Mouse (Mus musculus): ENCODE data around the gene Jup. TPM values are rescaled to one million over a fixed set of nuclear protein-coding genes. Genes with fewer than 3 reads are reported as not detected.
"Not testable (repeated sequence)": the region's sequence is repeated elsewhere in the genome, so short reads cannot be mapped to it uniquely, and the experiment has no call there.

The Jup gene
- polyA plus RNA-seq, 1 experiment from 2014 or later: 107 TPM

GRCm38 (mm10) chr11:100335731-100336130 lies 61.8 kb downstream of the Jup start:
- Histone ChIP-seq H3K9ac (ENCODE audit: low read depth, low read length) (no peak overlapping the region), H3K4me1 (ENCODE audit: control insufficient read depth, insufficient read depth, low read length) (no peaks in the 10 kb centered on the region), H3K4me3 (ENCODE audit: low read depth, low read length) (no peak overlapping the region), H3K9me3 (ENCODE audit: control insufficient read depth, low read length) (no peaks in the 10 kb centered on the region), H3K27me3 (replicated peaks; ENCODE audit: control insufficient read depth, insufficient read depth, low read length) (no peaks in the 10 kb centered on the region), H3K27ac (replicated peaks; ENCODE audit: low read depth, low read length) (no peak overlapping the region), H3K4me2 (ENCODE audit: low read depth, low read length) (no peak overlapping the region), H3K36me3 (ENCODE audit: control insufficient read depth, insufficient read depth, low read length) (no peaks in the 10 kb centered on the region)
- ATAC-seq (ENCODE audit: low read depth): peak; percentile 62; the same call in 1 of the 2 replicates
- peak; percentile 73 for DNase-seq (ENCODE audit: low spot score)
- 56% methylated on average over 3 of the region's 3 CpGs for WGBS

GRCm38 (mm10) chr11:100333944-100334457 lies 63.6 kb downstream of the Jup start, which contains the start of gene Gast:
TSS of gene Gast (plus strand) at chr11:100334407.
- Histone ChIP-seq H3K4me2 (ENCODE audit: low read depth, low read length) (no peak within 1 kb of the TSS), H3K27me3 (replicated peaks; ENCODE audit: control insufficient read depth, insufficient read depth, low read length) (no peaks in the 10 kb centered on the region), H3K4me3 (ENCODE audit: low read depth, low read length) (no peak within 1 kb of the TSS), H3K36me3 (ENCODE audit: control insufficient read depth, insufficient read depth, low read length) (no peaks in the 10 kb centered on the region), H3K9me3 (ENCODE audit: control insufficient read depth, low read length) (no peaks in the 10 kb centered on the region), H3K9ac (ENCODE audit: low read depth, low read length) (no peak within 1 kb of the TSS), H3K4me1 (ENCODE audit: control insufficient read depth, insufficient read depth, low read length) (no peaks in the 10 kb centered on the region), H3K27ac (replicated peaks; ENCODE audit: low read depth, low read length) (no peak within 1 kb of the TSS)
- no peak for DNase-seq (ENCODE audit: low spot score)
- ATAC-seq (ENCODE audit: low read depth): no peak
- WGBS: 82% methylated on average over 6 of the region's 6 CpGs

GRCm38 (mm10) chr11:100332766-100333515 lies 64.6 kb downstream of the Jup start:
- Histone ChIP-seq H3K4me1 (ENCODE audit: control insufficient read depth, insufficient read depth, low read length) (no peaks in the 10 kb centered on the region), H3K9ac (ENCODE audit: low read depth, low read length) (no peak overlapping the region), H3K4me2 (ENCODE audit: low read depth, low read length) (no peak overlapping the region), H3K9me3 (ENCODE audit: control insufficient read depth, low read length) (no peaks in the 10 kb centered on the region), H3K27ac (replicated peaks; ENCODE audit: low read depth, low read length) (no peak overlapping the region), H3K4me3 (ENCODE audit: low read depth, low read length) (no peak overlapping the region), H3K27me3 (replicated peaks; ENCODE audit: control insufficient read depth, insufficient read depth, low read length) (no peaks in the 10 kb centered on the region), H3K36me3 (ENCODE audit: control insufficient read depth, insufficient read depth, low read length) (no peaks in the 10 kb centered on the region)
- DNase-seq (ENCODE audit: low spot score) (peak; percentile 19), ATAC-seq (ENCODE audit: low read depth) (peak; percentile 64)
- WGBS: 45% methylated on average over 9 of the region's 9 CpGs

- H3K4me2 ChIP-seq (ENCODE audit: low read depth, low read length); ATAC-seq (ENCODE audit: low read depth); H3K27ac ChIP-seq (replicated peaks; ENCODE audit: low read depth, low read length); H3K27me3 ChIP-seq (replicated peaks; ENCODE audit: control insufficient read depth, insufficient read depth, low read length); H3K4me3 ChIP-seq (ENCODE audit: low read depth, low read length); H3K36me3 ChIP-seq (ENCODE audit: control insufficient read depth, insufficient read depth, low read length); H3K9ac ChIP-seq (ENCODE audit: low read depth, low read length); H3K4me1 ChIP-seq (ENCODE audit: control insufficient read depth, insufficient read depth, low read length); H3K9me3 ChIP-seq (ENCODE audit: control insufficient read depth, low read length); DNase-seq (ENCODE audit: low spot score): not testable (repeated sequence)
- 45% methylated on average over 8 of the region's 8 CpGs for WGBS
These were observed 66.7 kb downstream of the Jup start for GRCm38 (mm10) chr11:100330816-100331375.

- Histone ChIP-seq H3K27ac (replicated peaks; ENCODE audit: low read depth, low read length) (no peak overlapping the region), H3K9me3 (ENCODE audit: control insufficient read depth, low read length) (no peaks in the 10 kb centered on the region), H3K27me3 (replicated peaks; ENCODE audit: control insufficient read depth, insufficient read depth, low read length) (no peaks in the 10 kb centered on the region), H3K4me1 (ENCODE audit: control insufficient read depth, insufficient read depth, low read length) (no peaks in the 10 kb centered on the region), H3K9ac (ENCODE audit: low read depth, low read length) (no peak overlapping the region), H3K4me2 (ENCODE audit: low read depth, low read length) (no peak overlapping the region), H3K36me3 (ENCODE audit: control insufficient read depth, insufficient read depth, low read length) (no peaks in the 10 kb centered on the region), H3K4me3 (ENCODE audit: low read depth, low read length) (no peak overlapping the region)
- ATAC-seq (ENCODE audit: low read depth) (no peak), DNase-seq (ENCODE audit: low spot score) (no peak)
- 56% methylated on average over 16 of the region's 16 CpGs for WGBS
These were observed 67.3 kb downstream of the Jup start for GRCm38 (mm10) chr11:100330235-100330634.

GRCm38 (mm10) chr11:100327761-100328160 lies 69.8 kb downstream of the Jup start:
- H3K9me3 ChIP-seq (ENCODE audit: control insufficient read depth, low read length): no peaks in the 10 kb centered on the region
- 84% methylated on average over 6 of the region's 6 CpGs for WGBS
- ATAC-seq (ENCODE audit: low read depth) (no peak), DNase-seq (ENCODE audit: low spot score) (no peak)
- H3K36me3 ChIP-seq (ENCODE audit: control insufficient read depth, insufficient read depth, low read length): 0 out of 2 replicates have a peak, but pooled peaks cover 2% of the 10 kb centered on the region
- H3K27ac ChIP-seq (replicated peaks; ENCODE audit: low read depth, low read length): no peak overlapping the region
- no peak overlapping the region for H3K4me3 ChIP-seq (ENCODE audit: low read depth, low read length)
- no peaks in the 10 kb centered on the region for H3K4me1 ChIP-seq (ENCODE audit: control insufficient read depth, insufficient read depth, low read length)
- no peaks in the 10 kb centered on the region for H3K27me3 ChIP-seq (replicated peaks; ENCODE audit: control insufficient read depth, insufficient read depth, low read length)
- no peak overlapping the region for H3K4me2 ChIP-seq (ENCODE audit: low read depth, low read length)
- H3K9ac ChIP-seq (ENCODE audit: low read depth, low read length): no peak overlapping the region

GRCm38 (mm10) chr11:100327316-100327715 lies 70.2 kb downstream of the Jup start:
- no peak overlapping the region for H3K4me2 ChIP-seq (ENCODE audit: low read depth, low read length)
- H3K27ac ChIP-seq (replicated peaks; ENCODE audit: low read depth, low read length): no peak overlapping the region
- no peak overlapping the region for H3K9ac ChIP-seq (ENCODE audit: low read depth, low read length)
- WGBS: 79% methylated on average over 11 of the region's 11 CpGs
- H3K4me1 ChIP-seq (ENCODE audit: control insufficient read depth, insufficient read depth, low read length): no peaks in the 10 kb centered on the region
- peaks cover 6% of the 10 kb centered on the region for H3K36me3 ChIP-seq (ENCODE audit: control insufficient read depth, insufficient read depth, low read length)
- no peaks in the 10 kb centered on the region for H3K27me3 ChIP-seq (replicated peaks; ENCODE audit: control insufficient read depth, insufficient read depth, low read length)
- no peaks in the 10 kb centered on the region for H3K9me3 ChIP-seq (ENCODE audit: control insufficient read depth, low read length)
- DNase-seq (ENCODE audit: low spot score): no peak
- no peak overlapping the region for H3K4me3 ChIP-seq (ENCODE audit: low read depth, low read length)
- no peak for ATAC-seq (ENCODE audit: low read depth)

- WGBS: 83% methylated on average over 11 of the region's 11 CpGs
- ATAC-seq (ENCODE audit: low read depth) (no peak), DNase-seq (ENCODE audit: low spot score) (no peak)
- Histone ChIP-seq H3K27me3 (replicated peaks; ENCODE audit: control insufficient read depth, insufficient read depth, low read length) (no peaks in the 10 kb centered on the region), H3K36me3 (ENCODE audit: control insufficient read depth, insufficient read depth, low read length) (peaks cover 23% of the 10 kb centered on the region), H3K4me2 (ENCODE audit: low read depth, low read length) (no peak overlapping the region), H3K27ac (replicated peaks; ENCODE audit: low read depth, low read length) (no peak overlapping the region), H3K9me3 (ENCODE audit: control insufficient read depth, low read length) (no peaks in the 10 kb centered on the region), H3K4me3 (ENCODE audit: low read depth, low read length) (no peak overlapping the region), H3K9ac (ENCODE audit: low read depth, low read length) (no peak overlapping the region), H3K4me1 (ENCODE audit: control insufficient read depth, insufficient read depth, low read length) (no peaks in the 10 kb centered on the region)
These were observed 72.4 kb downstream of the Jup start for GRCm38 (mm10) chr11:100325062-100325629.

All from embryonic facial prominence, embryonic 14.5 days (tissue).